Mouse (Mus musculus) C2C12 (cell line): ENCODE data around the gene Aptx. TPM values are rescaled to one million over a fixed set of nuclear protein-coding genes. Genes with fewer than 3 reads are reported as not detected.

Experiments
- H3K27me3 ChIP-seq: one replicate; pipeline ENCODE4 v1.6.1; 2011; ENCODE audit not compliant: control insufficient read depth, insufficient read depth, insufficient read length
- H3K36me3 ChIP-seq: one replicate; pipeline ENCODE4 v1.6.1; 2011; ENCODE audit not compliant: control insufficient read depth, insufficient read depth
- H3K4me3 ChIP-seq: one replicate; pipeline ENCODE4 v1.5.1; 2011; ENCODE audit warnings: mild to moderate bottlenecking, control low read depth; ENCODE audit not compliant: poor library complexity, insufficient read depth, severe bottlenecking
- H3K79me2 ChIP-seq: one replicate; pipeline ENCODE4 v1.6.1; 2011; ENCODE audit not compliant: control insufficient read depth, insufficient read depth
- H3K79me3 ChIP-seq: one replicate; pipeline ENCODE4 v1.6.1; 2011; ENCODE audit warnings: low read depth, control low read depth
- H3ac ChIP-seq: one replicate; pipeline ENCODE3; 2011; ENCODE audit warnings: low read depth; ENCODE audit not compliant: control insufficient read depth, insufficient read length
- CEBPB ChIP-seq: IDR thresholded peaks from one replicate; pipeline ENCODE4 v1.6.1; 2011; ENCODE audit warnings: low read depth, mild to moderate bottlenecking, control low read depth, moderate library complexity
- CTCF ChIP-seq: IDR thresholded peaks from one replicate; pipeline ENCODE4 v1.5.1; 2011; ENCODE audit not compliant: control insufficient read depth, insufficient read depth, insufficient read length
- FOSL1 ChIP-seq: IDR thresholded peaks from one replicate; pipeline ENCODE4 v1.8.0; 2011; ENCODE audit warnings: mild to moderate bottlenecking, low read length; ENCODE audit not compliant: poor library complexity, insufficient read depth, severe bottlenecking
- MAX ChIP-seq: IDR thresholded peaks from one replicate; pipeline ENCODE4 v1.6.1; 2011; ENCODE audit warnings: mild to moderate bottlenecking, control low read depth
- MYOD1 ChIP-seq: IDR thresholded peaks from one replicate; pipeline ENCODE4 v1.6.1; 2011; ENCODE audit warnings: low read depth; ENCODE audit not compliant: control insufficient read depth, insufficient read length
- MYOG ChIP-seq: IDR thresholded peaks from one replicate; pipeline ENCODE4 v1.6.1; 2011; ENCODE audit not compliant: control insufficient read depth, insufficient read length; ENCODE audit errors: extremely low read depth
- USF1 ChIP-seq: IDR thresholded peaks from one replicate; pipeline ENCODE4 v1.6.1; 2011; ENCODE audit warnings: low read depth, mild to moderate bottlenecking, control low read depth, moderate library complexity
- polyA plus RNA-seq: library from polyadenylated mRNA; unstranded; fragments of >200 nt; fragmentation: generic; extraction: Trizol; gene quantifications from one replicate; pipeline ENCODE4 v1.2.1, GENCODE M21; 2012; ENCODE audit warnings: missing spikeins

The Aptx gene
- polyA plus RNA-seq, 1 experiment = 13.9 TPM

DNA sequence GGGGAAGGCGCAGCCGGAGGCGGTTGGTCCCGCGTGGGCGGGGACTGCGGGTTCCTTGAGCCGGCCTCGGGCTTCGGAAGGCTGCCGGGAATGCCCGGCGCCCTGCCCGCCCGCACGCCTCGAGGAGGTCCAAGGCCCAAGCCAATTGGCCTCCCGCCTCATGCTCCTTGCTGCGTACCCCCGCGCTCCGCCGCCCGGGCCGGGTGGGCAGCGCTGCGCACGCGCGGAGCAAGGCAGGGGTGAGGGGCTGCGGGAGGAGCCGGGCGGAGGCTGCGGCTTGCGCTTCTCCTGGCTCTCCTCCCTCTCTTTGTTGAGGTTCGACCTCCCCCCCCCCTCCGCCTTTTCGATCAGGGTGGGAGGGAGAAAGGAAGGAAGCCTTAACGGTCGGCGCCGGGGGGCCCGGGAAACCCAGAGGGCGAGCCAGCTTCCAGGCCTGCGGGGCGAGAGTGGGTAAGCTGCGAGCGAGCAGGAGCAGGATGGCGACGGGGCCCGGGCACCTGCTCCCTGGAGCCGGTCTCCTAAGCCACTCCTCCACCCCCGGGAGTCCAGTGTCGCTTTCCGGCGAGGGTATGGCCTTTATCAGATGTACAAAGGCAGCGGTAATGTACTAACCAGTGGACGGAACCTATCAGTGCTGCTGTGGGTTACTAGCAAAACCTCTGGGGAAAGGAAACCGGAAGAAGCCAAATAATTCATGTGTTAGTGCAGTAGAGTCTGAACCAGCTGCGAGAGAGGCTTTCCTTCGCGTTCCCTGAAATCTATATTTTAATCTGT, 19.9 kb upstream of the Aptx start:
- H3K79me3 ChIP-seq = peaks cover 45% of the 10 kb centered on the region
- no peak for TF ChIP-seq MYOG
- TF ChIP-seq FOSL1 = no peak
- TF ChIP-seq MAX = peak; percentile 6

DNA sequence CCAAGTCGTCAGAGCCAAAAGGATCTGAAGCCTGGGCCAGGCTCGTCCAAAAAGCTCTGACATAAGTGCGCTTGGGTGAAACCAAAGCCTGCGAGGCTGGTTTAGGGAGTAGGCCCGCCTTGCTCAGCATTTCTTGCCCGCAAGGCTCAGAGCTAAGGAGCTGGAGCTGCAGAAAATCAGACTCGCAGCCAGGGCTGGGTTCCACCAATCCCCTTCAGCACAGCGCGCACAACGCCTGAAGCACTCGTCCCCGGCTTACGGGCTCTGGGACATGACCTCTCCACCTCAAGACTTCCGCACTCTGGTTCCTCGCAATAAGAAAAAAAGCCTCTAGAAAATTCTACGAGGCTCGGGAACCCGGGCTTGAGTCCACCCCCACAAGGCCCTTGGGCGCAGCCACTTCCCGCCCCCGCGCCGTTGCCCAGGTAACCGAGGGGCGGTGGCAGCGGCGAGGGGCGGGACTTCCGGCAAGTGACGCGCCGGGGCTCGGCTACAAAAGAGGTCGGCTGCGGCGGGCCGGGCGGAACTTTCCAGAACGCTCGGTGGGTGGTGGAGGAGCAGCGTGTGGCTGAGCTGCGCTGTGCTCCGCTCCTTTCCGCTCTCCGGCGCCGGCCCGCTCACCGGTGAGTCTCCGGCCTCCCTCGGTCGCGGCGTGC, 19.1 kb upstream of the Aptx start, which contains the start of gene Dnaja1:
Dnaja1 (plus strand) TSS at position 140 of the 656 bp plus-strand sequence.
- Histone ChIP-seq H3K4me3 (peak within 1 kb of the TSS; percentile 91), H3K36me3 (peaks cover 36% of the 10 kb centered on the region), H3K79me3 (peaks cover 40% of the 10 kb centered on the region), H3K27me3 (no peaks in the 10 kb centered on the region), H3ac (peak within 1 kb of the TSS; percentile 99), H3K79me2 (peaks cover 52% of the 10 kb centered on the region)
- no peak for TF ChIP-seq CTCF
- no peak for TF ChIP-seq MAX
- no peak for TF ChIP-seq MYOD1
- TF ChIP-seq CEBPB = no peak
- no peak for TF ChIP-seq FOSL1
- TF ChIP-seq MYOG = no peak
- no peak for TF ChIP-seq USF1

More for the DNA sequence above, 19.9 kb upstream of the Aptx start:
- H3K36me3 ChIP-seq = peaks cover 43% of the 10 kb centered on the region
- no peaks in the 10 kb centered on the region for H3K27me3 ChIP-seq
- peak overlapping the region; percentile 91 for H3K4me3 ChIP-seq
- peak overlapping the region; percentile 99 for H3ac ChIP-seq
- peaks cover 58% of the 10 kb centered on the region for H3K79me2 ChIP-seq

DNA sequence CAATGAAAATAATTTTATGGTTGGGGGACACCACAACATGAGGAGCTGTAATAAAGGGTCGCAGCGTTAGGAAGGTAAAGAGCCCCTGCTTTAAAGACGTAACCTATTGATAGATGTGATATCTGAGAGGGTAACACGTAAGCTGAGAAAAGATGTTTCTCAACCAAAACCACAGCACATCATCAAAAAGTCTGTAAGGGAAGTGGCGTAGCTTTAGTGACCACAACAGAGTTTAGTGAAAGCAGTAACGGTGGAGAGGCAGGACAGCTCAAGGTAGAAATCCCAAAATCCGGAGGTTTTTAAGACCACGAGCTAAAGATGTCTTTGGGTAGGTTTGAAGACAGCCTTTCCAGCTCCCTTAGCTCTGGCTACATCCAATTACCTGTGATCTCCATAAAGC, 17.9 kb upstream of the Aptx start:
- no peaks in the 10 kb centered on the region for H3K27me3 ChIP-seq
- peaks cover 39% of the 10 kb centered on the region for H3K79me2 ChIP-seq
- no peak for TF ChIP-seq USF1
- no peak for TF ChIP-seq MAX
- no peak for TF ChIP-seq FOSL1
- TF ChIP-seq MYOG = no peak
- no peak for TF ChIP-seq CTCF
- no peak for TF ChIP-seq CEBPB
- TF ChIP-seq MYOD1 = no peak
- H3K4me3 ChIP-seq = no peak overlapping the region
- H3K79me3 ChIP-seq = peaks cover 32% of the 10 kb centered on the region
- H3K36me3 ChIP-seq = peaks cover 24% of the 10 kb centered on the region
- H3ac ChIP-seq = no peak overlapping the region

DNA sequence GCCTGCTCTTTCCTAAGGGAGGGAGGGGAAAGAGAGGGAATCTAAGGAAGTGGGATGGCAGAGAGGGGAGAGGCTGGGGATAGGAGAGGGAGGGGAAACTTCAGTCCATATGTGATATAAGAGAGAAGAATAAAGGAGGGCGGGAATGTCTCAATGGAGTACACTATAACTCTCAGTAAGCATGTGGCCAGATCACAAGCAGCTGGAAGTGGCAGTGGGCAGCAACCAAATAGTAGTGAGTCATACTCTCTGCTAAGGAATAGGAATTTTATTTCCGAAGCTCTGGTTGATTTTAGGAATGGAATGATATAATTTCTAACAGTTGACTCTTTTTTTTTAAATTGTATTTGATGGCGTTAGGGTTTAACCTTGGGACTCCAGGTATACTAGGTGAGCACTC, 14.1 kb upstream of the Aptx start:
- H3K4me3 ChIP-seq = no peak overlapping the region
- TF ChIP-seq FOSL1 = no peak
- no peak for TF ChIP-seq MAX
- TF ChIP-seq MYOD1 = no peak
- TF ChIP-seq CEBPB = no peak
- TF ChIP-seq USF1 = no peak
- no peak for TF ChIP-seq CTCF
- TF ChIP-seq MYOG = no peak
- no peaks in the 10 kb centered on the region for H3K27me3 ChIP-seq

DNA sequence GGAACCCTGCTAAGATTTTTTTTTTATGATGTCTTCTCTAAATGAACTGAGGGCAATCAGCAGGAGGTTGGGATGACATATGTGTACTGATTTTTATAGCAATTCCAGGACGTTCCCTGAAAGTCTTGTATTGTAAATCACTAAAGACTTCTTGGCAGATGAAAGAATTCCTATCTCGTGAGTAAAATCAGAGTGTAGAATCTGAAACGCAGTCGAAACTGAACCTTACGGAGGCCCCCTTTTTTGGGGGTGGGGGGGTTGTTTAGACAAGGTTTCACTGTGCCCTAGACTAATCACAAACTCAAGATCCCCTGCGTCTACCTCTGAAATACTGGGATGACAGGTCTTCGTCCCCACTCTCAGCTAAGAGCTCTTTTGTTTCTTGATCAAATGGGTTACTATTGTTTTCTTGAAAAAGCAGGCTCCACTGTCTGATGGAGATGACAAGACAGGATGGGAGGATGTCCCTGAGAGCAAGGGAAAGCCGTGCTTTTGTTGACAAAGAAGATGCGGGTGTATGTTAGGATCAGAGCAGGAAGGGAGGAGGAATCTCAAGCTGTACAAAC, 799 bp upstream of the Aptx start:
- Histone ChIP-seq H3K27me3 (no peaks in the 10 kb centered on the region), H3ac (no peak overlapping the region), H3K4me3 (peak overlapping the region; percentile 52), H3K36me3 (no peaks in the 10 kb centered on the region), H3K79me3 (peaks cover 2% of the 10 kb centered on the region), H3K79me2 (peaks cover 18% of the 10 kb centered on the region)
- TF ChIP-seq FOSL1 = no peak
- TF ChIP-seq MYOD1 = no peak
- TF ChIP-seq USF1 = no peak
- no peak for TF ChIP-seq MYOG
- no peak for TF ChIP-seq MAX
- TF ChIP-seq CTCF = no peak

More for the DNA sequence above, 14.1 kb upstream of the Aptx start:
- no peaks in the 10 kb centered on the region for H3K79me3 ChIP-seq
- H3K79me2 ChIP-seq = peaks cover 2% of the 10 kb centered on the region
- H3ac ChIP-seq = no peak overlapping the region
- H3K36me3 ChIP-seq = no peaks in the 10 kb centered on the region
